Mouse (Mus musculus): ENCODE results near the gene Vrk3.

DNA sequence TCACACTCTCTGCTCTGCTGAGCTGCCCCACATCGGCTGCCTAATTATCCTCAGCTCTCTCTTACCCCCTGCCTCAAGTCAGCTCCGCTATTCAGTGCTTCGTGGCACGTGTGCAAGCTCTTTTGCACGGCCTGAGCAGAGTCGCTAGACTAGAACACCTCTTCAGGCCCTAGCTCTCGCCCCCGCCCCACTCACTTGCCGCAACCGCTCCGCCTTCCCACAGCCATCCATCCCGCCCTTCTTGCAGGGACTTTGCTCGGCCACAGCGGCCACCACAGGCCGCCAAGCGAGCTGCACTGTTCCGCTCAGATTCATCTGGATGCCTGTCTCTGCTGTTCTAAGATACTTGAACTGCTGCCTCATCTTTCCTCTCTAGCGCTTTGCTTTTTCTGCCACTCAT lies 3.1 kb upstream of the Vrk3 start:
- TF ChIP-seq POLR2A (IDR thresholded peaks at IDR 0.05; ENCODE audit: insufficient read depth, low read depth, low read length) (no peak), CTCF (IDR thresholded peaks at IDR 0.05) (peak; percentile 90)
